Mouse (Mus musculus) kidney, embryonic 16.5 days (tissue): ENCODE measurements around the gene Cept1. TPM values are rescaled to one million over a fixed set of nuclear protein-coding genes. Genes with fewer than 3 reads are reported as not detected.

Experiments used
- ATAC-seq: fragments of 200-750 bp; cut with Nextera tagmentation; 2 replicates; pipeline ENCODE4 v1.8.0; 2017; ENCODE audit warnings: moderate TSS enrichment; ENCODE audit not compliant: low FRiP score, low TSS enrichment
- H3K27ac ChIP-seq: fragments of 300-500 bp; sonication (generic); 2 replicates; pipeline ENCODE4 v1.5.1; 2014; ENCODE audit warnings: low read length
- H3K27me3 ChIP-seq: fragments of 300-500 bp; sonication (generic); 2 replicates; pipeline ENCODE4 v1.6.1; 2014; ENCODE audit warnings: low read length, control low read depth, mixed read lengths; ENCODE audit not compliant: insufficient read depth
- H3K36me3 ChIP-seq: fragments of 300-500 bp; sonication (generic); 2 replicates; pipeline ENCODE4 v1.6.1; 2014; ENCODE audit warnings: low read length, control low read depth, mixed read lengths; ENCODE audit not compliant: insufficient read depth
- H3K4me1 ChIP-seq: fragments of 300-500 bp; sonication (generic); 2 replicates; pipeline ENCODE4 v1.6.1; 2014; ENCODE audit warnings: low read length, control low read depth, mixed read lengths; ENCODE audit not compliant: insufficient read depth
- H3K4me2 ChIP-seq: fragments of 300-500 bp; sonication (generic); replicated peaks from 2 replicates; pipeline ENCODE4 v1.6.1; 2014; ENCODE audit warnings: low read depth, low read length
- H3K4me3 ChIP-seq: fragments of 300-500 bp; sonication (generic); 2 replicates; pipeline ENCODE4 v1.5.1; 2014; ENCODE audit warnings: mild to moderate bottlenecking, low read length
- H3K9ac ChIP-seq: fragments of 300-500 bp; sonication (generic); replicated peaks from 2 replicates; pipeline ENCODE4 v1.6.1; 2014; ENCODE audit warnings: low read length
- H3K9me3 ChIP-seq: fragments of 300-500 bp; sonication (generic); 2 replicates; pipeline ENCODE4 v1.6.1; 2016; ENCODE audit warnings: low read length, control low read depth
- WGBS: fragments of 180-500 bp; shearing (Covaris S2); extraction: QIAGEN DNeasy Blood & Tissue Kit; methylation state at CpG from one replicate; pipeline ENCODE4 v1.1.7; 2014; 5-methylcytosine and 5-hydroxymethylcytosine counted together
- polyA plus RNA-seq: library from polyadenylated mRNA; unstranded; fragments of >200 nt; fragmentation: Nextera tagmentation; extraction: Ambion mirVana; gene quantifications from 2 replicates; pipeline ENCODE4 v1.2.1, GENCODE M21; 2015

The Cept1 gene
- polyA plus RNA-seq, 1 experiment from 2014 or later: 65.1 TPM

DNA sequence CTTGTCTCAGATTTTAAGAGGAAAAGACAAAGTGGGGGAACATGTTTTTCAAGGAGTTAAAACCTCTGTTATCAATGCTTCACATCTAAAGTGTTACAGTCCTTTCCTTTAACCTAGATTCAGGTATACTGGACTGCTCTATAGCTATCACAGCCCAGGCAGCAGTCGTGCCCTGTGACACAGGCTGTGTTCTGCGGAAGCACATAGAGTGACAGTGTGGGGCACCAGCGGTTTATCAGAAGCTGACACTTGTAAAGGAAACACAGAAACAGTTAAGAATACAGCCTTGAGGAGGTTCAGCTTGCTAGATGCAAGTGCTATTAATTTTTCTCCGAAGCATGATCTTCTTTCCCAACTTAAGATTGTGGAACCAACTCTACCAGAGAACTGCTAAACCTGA lies 95.0 kb downstream of the Cept1 start:
- H3K36me3 ChIP-seq: no peaks in the 10 kb centered on the region
- no peak for ATAC-seq
- WGBS: 64% methylated on average over 4 of the region's 4 CpGs

More for the DNA sequence above, 95.0 kb downstream of the Cept1 start:
- H3K4me2 ChIP-seq: no peak overlapping the region
- no peak overlapping the region for H3K9ac ChIP-seq
- no peaks in the 10 kb centered on the region for H3K27me3 ChIP-seq
- H3K27ac ChIP-seq: no peak overlapping the region
- no peaks in the 10 kb centered on the region for H3K4me1 ChIP-seq
- H3K9me3 ChIP-seq: no peaks in the 10 kb centered on the region
- no peak overlapping the region for H3K4me3 ChIP-seq

Other genes with a start within 250 kb of the Cept1 start
- gene Chil6, start 141.6 kb downstream of the Cept1 start, polyA plus RNA-seq: not detected in 2 replicates
- 8.1 and 8.7 TPM in 2 replicates for gene Dennd2d, start 65.4 kb downstream of the Cept1 start, polyA plus RNA-seq
- 90.8 and 94.7 TPM in 2 replicates for gene Dram2, start within 50 bp of the Cept1 start, polyA plus RNA-seq
- 13.7 and 14.5 TPM in 2 replicates for gene Lrif1, start 137.2 kb upstream of the Cept1 start, polyA plus RNA-seq
- 3.4 and 4.7 TPM in 2 replicates for gene Cd53, start 242.3 kb upstream of the Cept1 start, polyA plus RNA-seq